Comparison of ENCODE assay signal across 24 mouse cellular contexts in the genomic region with DNA sequence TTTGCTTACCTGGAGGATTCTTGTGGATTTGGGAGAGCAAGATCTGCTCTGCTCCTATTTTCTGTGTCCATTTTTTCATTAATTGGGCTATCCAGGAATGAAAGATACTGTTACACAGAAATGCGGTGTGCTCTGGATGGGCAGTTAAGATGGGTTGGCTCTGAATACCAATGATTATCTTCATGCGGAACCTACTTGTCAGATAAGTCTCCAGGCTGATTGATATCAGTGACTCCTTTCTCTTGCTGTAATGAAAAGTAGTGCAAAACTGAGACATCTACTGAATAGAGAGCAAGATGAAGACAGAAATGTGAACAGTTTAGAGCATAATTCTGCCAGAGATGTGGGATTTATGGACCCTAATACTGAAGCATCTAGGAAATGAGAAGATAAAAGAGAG. TPM values are rescaled to one million over a fixed set of nuclear protein-coding genes. Genes with fewer than 3 reads are reported as not detected.
"Had no signal": no experiment of that assay in that cellular context is flagged by ENCODE, and none has a peak within 500 bp of the region (broad histone marks: within the 10 kb centered on the region; RNA-seq: fewer than 3 reads in every experiment).

Ms4a2 (minus strand) TSS at position 169 of the 400 bp plus-strand sequence.

- H3K27ac ChIP-seq: limb, embryonic 12.5 days; limb, embryonic 15.5 days; liver, embryonic 14.5 days; macrophage; midbrain, embryonic 12.5 days; midbrain, embryonic 15.5 days; neural tube, embryonic 13.5 days; stomach, postnatal 0 days had no signal

- H3K4me2 ChIP-seq: limb, embryonic 12.5 days; limb, embryonic 15.5 days; liver, embryonic 11.5 days; lung, embryonic 14.5 days; midbrain, embryonic 12.5 days; midbrain, embryonic 15.5 days; neural tube, embryonic 13.5 days had no signal

- H3K4me3 ChIP-seq: limb, embryonic 12.5 days; limb, embryonic 15.5 days; midbrain, embryonic 12.5 days; midbrain, embryonic 15.5 days; myocyte; neural tube, embryonic 13.5 days had no signal

- H3K27me3 ChIP-seq: limb, embryonic 12.5 days; limb, embryonic 15.5 days; midbrain, embryonic 12.5 days; midbrain, embryonic 15.5 days; neural tube, embryonic 13.5 days had no signal

- H3K4me1 ChIP-seq: limb, embryonic 15.5 days; midbrain, embryonic 12.5 days; midbrain, embryonic 15.5 days had no signal

- H3K9ac ChIP-seq: limb, embryonic 12.5 days; limb, embryonic 15.5 days; liver, embryonic 14.5 days; liver, postnatal 0 days; lung, embryonic 14.5 days; midbrain, embryonic 12.5 days; midbrain, embryonic 15.5 days; neural tube, embryonic 13.5 days had no signal

- H3K9me3 ChIP-seq: limb, embryonic 12.5 days; limb, embryonic 15.5 days; midbrain, embryonic 12.5 days; midbrain, embryonic 15.5 days; neural tube, embryonic 13.5 days had no signal

- DNase-seq: kidney, adult 2 months; kidney, postnatal 14 days; left cerebral cortex, postnatal 4 days; liver, postnatal 0 days; lung, embryonic 14.5 days; retina, postnatal 1 day; thymus, adult 2 months; thymus, postnatal 14 days had no signal

- H3K36me3 ChIP-seq: limb, embryonic 12.5 days; limb, embryonic 15.5 days; midbrain, embryonic 12.5 days; midbrain, embryonic 15.5 days; neural tube, embryonic 13.5 days had no signal

- ATAC-seq: intestine, postnatal 0 days; liver, postnatal 0 days; lung, postnatal 0 days; midbrain, embryonic 15.5 days had no signal

RNA-seq across cellular contexts. Expression of gene Ms4a2, which starts in this region (rescaled TPM):
- total RNA-seq: layer of hippocampus, adult 8-10 months; layer of hippocampus, postnatal 10 days; left cerebral cortex, postnatal 14 days had no signal
- polyA plus RNA-seq: limb, embryonic 12.5 days; midbrain, embryonic 12.5 days; midbrain, embryonic 15.5 days; myocyte; small intestine, adult 2 months; thymus, adult 2 months had no signal
